Mouse (Mus musculus): Measurements from ENCODE around the gene Rptor. TPM values are rescaled to one million over a fixed set of nuclear protein-coding genes. Genes with fewer than 3 reads are reported as not detected.

Gene Rptor
- polyA plus RNA-seq, 1 experiment from 2014 or later: 13.3 TPM

- no peak for ATAC-seq (ENCODE audit: insufficient number of reproducible peaks, low FRiP score)
- H3K27me3 ChIP-seq (replicated peaks): no peaks in the 10 kb centered on the region
- 72% methylated on average over 7 of the region's 7 CpGs for WGBS
- no peak overlapping the region for H3K4me3 ChIP-seq
- H3K4me1 ChIP-seq (replicated peaks): peaks cover 48% of the 10 kb centered on the region
- no peak overlapping the region for H3K27ac ChIP-seq (ENCODE audit: poor library complexity, severe bottlenecking)
- no peaks in the 10 kb centered on the region for H3K36me3 ChIP-seq
- no peaks in the 10 kb centered on the region for H3K9me3 ChIP-seq (replicated peaks)
- no peak overlapping the region for H3K9ac ChIP-seq
- no peak overlapping the region for H3K4me2 ChIP-seq
Measured at GRCm38 (mm10) chr11:119738990-119739846, 136.5 kb downstream of the Rptor start.

- H3K4me2 ChIP-seq: no peak overlapping the region
- H3K27ac ChIP-seq (ENCODE audit: poor library complexity, severe bottlenecking): no peak overlapping the region
- 70% methylated on average over 1 of the region's 1 CpGs for WGBS
- no peaks in the 10 kb centered on the region for H3K27me3 ChIP-seq (replicated peaks)
- no peaks in the 10 kb centered on the region for H3K9me3 ChIP-seq (replicated peaks)
- ATAC-seq (ENCODE audit: insufficient number of reproducible peaks, low FRiP score): no peak
- H3K4me3 ChIP-seq: no peak overlapping the region
- no peak overlapping the region for H3K9ac ChIP-seq
- H3K4me1 ChIP-seq (replicated peaks): peaks cover 38% of the 10 kb centered on the region
- 0 out of 2 replicates have a peak, but pooled peaks cover 6% of the 10 kb centered on the region for H3K36me3 ChIP-seq
Measured at GRCm38 (mm10) chr11:119741401-119741800, 138.7 kb downstream of the Rptor start.

- no peak overlapping the region for H3K9ac ChIP-seq
- H3K4me1 ChIP-seq (replicated peaks): peaks cover 12% of the 10 kb centered on the region; the same call in 1 of the 2 replicates
- 78% methylated on average over 4 of the region's 4 CpGs for WGBS
- no peak for ATAC-seq (ENCODE audit: insufficient number of reproducible peaks, low FRiP score)
- H3K36me3 ChIP-seq: 0 out of 2 replicates have a peak, but pooled peaks cover 6% of the 10 kb centered on the region
- H3K4me2 ChIP-seq: no peak overlapping the region
- no peaks in the 10 kb centered on the region for H3K9me3 ChIP-seq (replicated peaks)
- no peaks in the 10 kb centered on the region for H3K27me3 ChIP-seq (replicated peaks)
- H3K4me3 ChIP-seq: no peak overlapping the region
- H3K27ac ChIP-seq (ENCODE audit: poor library complexity, severe bottlenecking): no peak overlapping the region
Measured at GRCm38 (mm10) chr11:119744436-119744835, 141.7 kb downstream of the Rptor start.

- no peak for ATAC-seq (ENCODE audit: insufficient number of reproducible peaks, low FRiP score)
- H3K4me3 ChIP-seq: no peak overlapping the region
- 86% methylated on average over 7 of the region's 7 CpGs for WGBS
- no peaks in the 10 kb centered on the region for H3K9me3 ChIP-seq (replicated peaks)
- peaks cover 8% of the 10 kb centered on the region; the same call in 1 of the 2 replicates for H3K4me1 ChIP-seq (replicated peaks)
- no peak overlapping the region for H3K4me2 ChIP-seq
- H3K27me3 ChIP-seq (replicated peaks): no peaks in the 10 kb centered on the region
- 0 out of 2 replicates have a peak, but pooled peaks cover 6% of the 10 kb centered on the region for H3K36me3 ChIP-seq
- H3K27ac ChIP-seq (ENCODE audit: poor library complexity, severe bottlenecking): no peak overlapping the region
- no peak overlapping the region for H3K9ac ChIP-seq
Measured at GRCm38 (mm10) chr11:119745333-119745732, 142.6 kb downstream of the Rptor start.

- Histone ChIP-seq H3K4me2 (no peak overlapping the region), H3K27ac (ENCODE audit: poor library complexity, severe bottlenecking) (no peak overlapping the region), H3K4me1 (replicated peaks) (no peaks in the 10 kb centered on the region), H3K27me3 (replicated peaks) (no peaks in the 10 kb centered on the region), H3K9me3 (replicated peaks) (no peaks in the 10 kb centered on the region), H3K9ac (no peak overlapping the region), H3K36me3 (peaks cover 26% of the 10 kb centered on the region), H3K4me3 (no peak overlapping the region)
- WGBS: 77% methylated on average over 6 of the region's 6 CpGs
- no peak for ATAC-seq (ENCODE audit: insufficient number of reproducible peaks, low FRiP score)
Measured at GRCm38 (mm10) chr11:119754459-119754858, 151.8 kb downstream of the Rptor start.

GRCm38 (mm10) chr11:119758214-119758613, 155.5 kb downstream of the Rptor start:
- Histone ChIP-seq H3K4me2 (no peak overlapping the region), H3K27ac (ENCODE audit: poor library complexity, severe bottlenecking) (no peak overlapping the region), H3K9ac (no peak overlapping the region), H3K4me3 (no peak overlapping the region), H3K36me3 (peaks cover 27% of the 10 kb centered on the region), H3K4me1 (replicated peaks) (0 out of 2 replicates have a peak, but pooled peaks cover 3% of the 10 kb centered on the region), H3K9me3 (replicated peaks) (no peaks in the 10 kb centered on the region), H3K27me3 (replicated peaks) (no peaks in the 10 kb centered on the region)
- 87% methylated on average over 5 of the region's 5 CpGs for WGBS
- no peak for ATAC-seq (ENCODE audit: insufficient number of reproducible peaks, low FRiP score)

- Histone ChIP-seq H3K27ac (ENCODE audit: poor library complexity, severe bottlenecking) (no peak overlapping the region), H3K36me3 (peaks cover 24% of the 10 kb centered on the region), H3K4me2 (no peak overlapping the region), H3K9me3 (replicated peaks) (no peaks in the 10 kb centered on the region), H3K4me1 (replicated peaks) (0 out of 2 replicates have a peak, but pooled peaks cover 3% of the 10 kb centered on the region), H3K9ac (no peak overlapping the region), H3K27me3 (replicated peaks) (no peaks in the 10 kb centered on the region), H3K4me3 (no peak overlapping the region)
- 85% methylated on average over 7 of the region's 7 CpGs for WGBS
- ATAC-seq (ENCODE audit: insufficient number of reproducible peaks, low FRiP score): no peak
Measured at GRCm38 (mm10) chr11:119758705-119759327, 156.1 kb downstream of the Rptor start.

GRCm38 (mm10) chr11:119762911-119763310, 160.2 kb downstream of the Rptor start:
- H3K4me3 ChIP-seq: no peak overlapping the region
- WGBS: 87% methylated on average over 9 of the region's 9 CpGs
- H3K4me1 ChIP-seq (replicated peaks): peaks cover 26% of the 10 kb centered on the region
- no peak overlapping the region for H3K9ac ChIP-seq
- H3K27me3 ChIP-seq (replicated peaks): no peaks in the 10 kb centered on the region
- no peaks in the 10 kb centered on the region for H3K9me3 ChIP-seq (replicated peaks)
- H3K27ac ChIP-seq (ENCODE audit: poor library complexity, severe bottlenecking): no peak overlapping the region
- H3K4me2 ChIP-seq: no peak overlapping the region
- no peak for ATAC-seq (ENCODE audit: insufficient number of reproducible peaks, low FRiP score)
- peaks cover 8% of the 10 kb centered on the region for H3K36me3 ChIP-seq

- Histone ChIP-seq H3K4me2 (no peak overlapping the region), H3K36me3 (no peaks in the 10 kb centered on the region), H3K9ac (no peak overlapping the region), H3K4me1 (replicated peaks) (peaks cover 35% of the 10 kb centered on the region), H3K27ac (ENCODE audit: poor library complexity, severe bottlenecking) (no peak overlapping the region), H3K9me3 (replicated peaks) (no peaks in the 10 kb centered on the region), H3K4me3 (no peak overlapping the region), H3K27me3 (replicated peaks) (no peaks in the 10 kb centered on the region)
- no peak for ATAC-seq (ENCODE audit: insufficient number of reproducible peaks, low FRiP score)
- 65% methylated on average over 6 of the region's 6 CpGs for WGBS
Measured at GRCm38 (mm10) chr11:119766023-119766422, 163.3 kb downstream of the Rptor start.

- no peaks in the 10 kb centered on the region for H3K9me3 ChIP-seq (replicated peaks)
- no peak overlapping the region for H3K4me3 ChIP-seq
- no peaks in the 10 kb centered on the region for H3K36me3 ChIP-seq
- no peak overlapping the region for H3K27ac ChIP-seq (ENCODE audit: poor library complexity, severe bottlenecking)
- no peak overlapping the region for H3K9ac ChIP-seq
- 77% methylated on average over 5 of the region's 5 CpGs for WGBS
- ATAC-seq (ENCODE audit: insufficient number of reproducible peaks, low FRiP score): no peak
- peaks cover 39% of the 10 kb centered on the region for H3K4me1 ChIP-seq (replicated peaks)
- H3K4me2 ChIP-seq: no peak overlapping the region
- no peaks in the 10 kb centered on the region for H3K27me3 ChIP-seq (replicated peaks)
Measured at GRCm38 (mm10) chr11:119766782-119767459, 164.2 kb downstream of the Rptor start.

GRCm38 (mm10) chr11:119767525-119767924, 164.8 kb downstream of the Rptor start:
- no peaks in the 10 kb centered on the region for H3K9me3 ChIP-seq (replicated peaks)
- no peak overlapping the region for H3K4me2 ChIP-seq
- H3K9ac ChIP-seq: no peak overlapping the region
- 24% methylated on average over 6 of the region's 6 CpGs for WGBS
- no peaks in the 10 kb centered on the region for H3K36me3 ChIP-seq
- H3K4me3 ChIP-seq: no peak overlapping the region
- H3K4me1 ChIP-seq (replicated peaks): peaks cover 39% of the 10 kb centered on the region
- no peaks in the 10 kb centered on the region for H3K27me3 ChIP-seq (replicated peaks)
- H3K27ac ChIP-seq (ENCODE audit: poor library complexity, severe bottlenecking): no peak overlapping the region
- no peak for ATAC-seq (ENCODE audit: insufficient number of reproducible peaks, low FRiP score)

Measured in heart, embryonic 12.5 days (tissue).